Mouse (Mus musculus) lung, postnatal 4 days (tissue): Measurements from ENCODE around the gene Sltm.
"Not testable (repeated sequence)": the region's sequence is repeated elsewhere in the genome, so short reads cannot be mapped to it uniquely, and the experiment has no call there.

Experiments
- DNase-seq, 2 experiments: peaks; one replicate each; pipeline ENCODE4 v3.0.0; 2021

Sltm gene

DNA sequence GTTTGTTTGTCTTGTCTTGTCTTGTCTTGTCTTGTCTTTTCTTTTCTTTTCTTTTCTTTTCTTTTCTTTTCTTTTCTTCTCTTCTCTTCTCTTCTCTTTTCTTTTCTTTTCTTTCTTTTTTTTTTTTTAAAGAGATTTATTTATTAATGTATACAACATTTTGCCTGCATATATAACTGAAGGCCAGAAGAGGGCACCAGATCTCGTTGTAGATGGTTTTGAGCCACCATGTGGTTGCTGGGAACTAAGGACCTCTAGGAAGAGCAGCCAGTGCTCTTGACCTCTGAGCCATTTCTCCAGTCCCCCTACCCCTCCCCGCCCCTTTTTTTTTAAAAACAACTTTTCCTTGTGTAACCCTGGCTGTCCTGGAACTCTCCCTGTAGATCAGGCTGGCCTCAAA, 9.7 kb downstream of the Sltm start:
- DNase-seq = not testable (repeated sequence)

DNA sequence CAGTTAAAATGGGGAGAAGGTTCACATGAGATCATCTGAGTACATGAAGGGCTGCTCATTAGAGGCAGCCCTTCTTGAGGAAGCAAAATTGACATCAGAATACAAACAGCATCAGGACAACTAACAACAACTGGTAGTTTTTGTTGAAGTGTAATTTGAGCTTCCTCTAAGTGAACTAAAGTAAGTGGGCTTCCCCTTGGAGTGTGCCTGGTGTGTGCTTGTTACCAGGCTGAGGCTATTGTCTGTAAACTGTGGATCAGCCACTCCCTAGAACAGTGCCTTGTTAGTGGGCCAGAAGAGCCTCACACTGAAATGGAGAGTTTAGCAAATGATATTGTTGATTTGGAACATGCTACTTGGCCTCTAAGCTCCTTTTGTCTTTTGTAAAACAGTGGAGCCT, 12.9 kb downstream of the Sltm start:
- no peak for DNase-seq

DNA sequence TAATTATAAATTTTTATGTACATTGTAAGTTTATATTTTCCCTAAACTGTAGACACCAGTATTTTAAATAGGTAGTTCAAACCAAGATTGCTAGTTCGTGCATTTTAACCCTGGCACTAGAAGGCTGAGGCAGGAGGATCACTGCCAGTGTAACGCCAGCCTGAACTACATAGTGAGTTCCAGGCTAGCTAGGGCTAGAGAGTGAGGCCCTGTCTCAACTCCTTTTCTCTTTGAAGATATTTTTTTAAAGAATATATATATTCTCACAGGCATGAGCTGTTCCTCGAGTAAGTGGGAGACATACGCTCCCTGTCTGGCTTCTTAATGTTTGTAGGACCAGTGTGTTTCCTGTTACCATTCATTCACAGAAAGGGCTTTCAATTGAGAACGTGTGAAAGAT, 14.2 kb downstream of the Sltm start:
- no peak for DNase-seq

DNA sequence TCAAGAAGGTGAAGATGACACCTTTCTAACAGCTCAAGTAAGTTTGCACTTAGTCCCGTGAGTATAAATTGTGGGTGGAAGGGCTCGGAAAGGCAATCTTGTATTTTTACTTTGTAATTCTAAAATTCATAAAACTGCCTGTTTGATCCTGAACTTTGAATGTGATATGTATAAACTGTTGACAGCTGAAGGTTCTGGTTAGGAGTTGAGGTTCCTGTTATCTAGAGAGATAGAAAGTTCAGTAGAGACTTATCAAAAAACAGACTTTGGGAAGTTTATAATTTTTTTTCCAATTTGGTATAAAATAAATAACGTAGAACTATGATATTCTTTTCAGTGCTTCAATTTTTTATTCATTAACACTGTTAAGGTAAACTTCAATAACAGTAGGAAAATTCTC, 20.3 kb downstream of the Sltm start:
- no peak for DNase-seq

DNA sequence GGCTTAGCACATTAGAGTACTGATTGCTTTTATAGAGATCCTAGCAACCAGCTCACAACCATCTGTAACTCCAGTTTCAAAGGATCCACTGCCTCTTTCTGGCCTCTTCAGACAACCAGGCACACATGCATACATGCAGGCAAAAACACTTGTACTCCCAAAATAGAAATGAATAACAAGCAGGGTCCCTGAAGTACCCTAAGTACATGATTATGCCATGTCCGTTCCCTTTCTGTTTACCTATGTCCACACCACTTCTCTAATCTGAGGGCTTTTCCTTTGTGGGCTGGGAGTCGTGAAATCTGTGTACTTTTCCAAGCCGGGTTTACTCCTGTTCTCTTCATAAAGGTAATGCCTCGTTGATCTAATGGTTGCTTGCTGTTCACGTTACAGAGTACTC, 25.1 kb downstream of the Sltm start:
- DNase-seq = no peak

DNA sequence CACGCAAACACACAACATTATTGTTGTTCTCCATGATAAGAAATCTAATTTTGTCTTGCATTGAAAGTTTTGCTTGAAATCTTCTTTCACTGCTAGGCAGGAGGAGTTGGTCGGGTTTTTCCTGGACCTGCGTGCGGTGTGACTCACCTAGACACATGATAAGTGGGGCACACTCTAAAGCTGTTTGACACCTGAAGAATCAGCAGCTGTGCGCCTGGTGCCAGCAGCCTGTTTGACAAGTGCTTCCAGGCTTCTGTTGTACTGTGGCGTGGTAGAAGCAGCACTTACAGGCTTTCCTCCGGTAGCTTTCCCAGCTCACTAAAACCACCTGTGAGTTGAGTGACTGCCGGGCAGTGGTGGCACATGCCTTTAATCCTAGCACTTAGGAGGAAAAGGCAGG, 27.8 kb downstream of the Sltm start:
- peak; percentile 14 to 55 for DNase-seq

DNA sequence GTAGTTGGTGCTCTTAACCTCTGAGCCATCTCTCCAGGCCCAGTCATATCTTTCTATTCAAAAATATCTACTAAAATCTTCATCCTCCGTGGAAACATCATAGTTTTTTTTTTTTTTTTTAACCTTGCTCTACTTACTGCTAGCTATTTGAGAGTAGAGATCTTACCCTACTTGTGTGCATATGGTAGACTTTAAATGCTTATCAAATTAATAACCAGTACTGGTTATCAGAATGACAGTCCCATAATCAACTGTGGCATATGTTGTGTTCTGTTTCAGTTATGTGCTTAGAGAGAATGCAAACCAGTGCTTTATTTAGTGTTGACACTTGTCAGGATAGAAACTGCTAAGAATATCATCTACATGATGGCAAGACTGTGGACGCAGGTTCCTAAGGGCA, 35.6 kb downstream of the Sltm start:
- DNase-seq = no peak

DNA sequence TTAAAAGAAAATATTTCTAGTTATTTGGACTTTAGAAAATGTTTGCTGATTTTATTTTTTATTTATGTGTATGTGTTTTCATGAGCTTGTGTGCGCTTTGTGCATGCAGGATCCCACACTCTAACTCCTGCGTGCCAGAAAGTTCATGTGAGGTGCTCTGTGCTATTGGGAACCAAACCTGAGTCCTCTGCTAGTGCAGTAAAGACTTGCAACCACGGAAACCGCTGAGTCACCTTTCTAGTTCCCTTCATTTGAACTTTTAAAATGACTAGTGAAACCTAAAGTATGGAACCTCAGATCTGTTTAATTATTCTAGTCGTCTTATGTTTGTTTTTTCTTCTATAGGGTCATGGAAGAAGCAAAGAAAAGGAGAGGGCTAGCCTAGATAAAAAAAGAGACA, 38.4 kb downstream of the Sltm start:
- DNase-seq = no peak

DNA sequence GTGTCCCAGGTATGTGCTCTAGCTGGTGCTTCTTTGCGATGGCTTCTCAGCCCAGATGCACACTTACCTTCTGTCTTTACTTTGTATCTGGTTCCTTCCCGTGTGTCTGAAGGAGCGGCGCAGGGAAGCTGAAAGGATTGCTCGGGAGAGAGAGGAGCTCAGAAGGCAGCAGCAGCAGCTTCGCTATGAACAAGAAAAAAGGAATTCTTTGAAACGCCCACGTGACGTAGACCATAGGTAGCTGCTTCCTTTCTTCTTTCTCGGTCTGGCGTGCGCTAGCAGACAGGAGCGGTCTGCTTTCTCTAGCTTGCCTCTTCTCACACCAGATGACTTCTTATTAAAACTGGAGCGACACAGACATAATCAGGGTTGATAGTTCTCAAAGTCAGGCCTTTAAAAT, 42.1 kb downstream of the Sltm start:
- no peak for DNase-seq

DNA sequence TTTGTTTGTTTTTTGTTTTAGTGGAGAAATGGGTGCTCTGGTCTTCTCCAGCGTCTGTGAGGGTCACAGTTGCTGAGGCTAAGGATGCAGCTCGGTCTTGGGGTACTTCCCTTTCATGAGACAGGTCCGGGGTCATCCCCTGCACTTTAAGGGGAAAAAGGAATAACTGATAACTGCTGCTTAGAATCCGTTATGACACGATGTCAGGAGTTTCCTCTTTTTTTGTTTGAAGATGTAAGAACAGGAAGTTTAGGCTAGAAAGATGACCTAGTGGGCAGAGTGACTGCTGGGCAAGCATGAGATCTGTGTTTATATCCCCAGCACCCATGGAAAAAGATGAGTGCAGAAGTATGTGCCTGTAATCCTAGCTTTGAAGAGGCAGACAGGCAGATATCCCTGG, 42.6 kb downstream of the Sltm start:
- DNase-seq = no peak

DNA sequence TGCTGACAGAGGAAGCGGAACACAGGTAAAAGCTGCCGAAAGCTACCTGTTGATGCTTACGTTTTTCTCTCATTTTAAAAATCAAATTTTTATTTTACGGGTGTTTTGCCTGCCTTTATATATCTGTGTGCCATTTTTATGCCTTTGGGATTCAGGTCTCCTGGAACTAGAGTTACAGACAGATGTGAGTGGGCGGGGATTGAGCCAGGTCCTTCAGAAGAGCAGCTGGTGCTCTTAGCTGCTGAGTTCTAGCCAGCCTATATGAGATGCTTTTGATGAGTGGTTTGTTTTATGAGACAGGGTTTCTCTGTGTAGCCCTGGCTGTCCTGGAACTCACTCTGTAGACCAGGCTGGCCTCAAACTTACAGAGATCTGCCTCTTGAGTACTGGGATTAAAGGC, 44.6 kb downstream of the Sltm start:
- no peak for DNase-seq

DNA sequence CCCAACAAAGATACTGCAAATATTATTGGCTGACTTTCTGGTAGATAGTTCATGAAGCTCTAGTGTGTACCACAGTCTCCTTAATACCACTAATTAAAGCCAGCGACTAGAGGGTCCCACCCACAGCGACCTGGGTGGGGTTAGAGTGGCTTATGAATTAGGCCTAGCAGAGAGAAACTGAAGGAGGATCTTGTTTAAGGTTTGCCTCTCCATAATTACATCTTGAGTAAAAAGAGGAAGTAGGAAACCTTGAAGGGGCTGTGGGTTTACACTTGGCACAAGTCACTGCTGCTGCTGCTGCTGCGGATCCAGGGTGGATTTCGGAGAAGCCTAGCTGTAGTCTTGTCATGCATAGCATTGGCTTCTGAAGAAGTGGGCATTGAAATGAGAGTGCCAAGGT, 48.2 kb downstream of the Sltm start:
- no peak for DNase-seq

DNA sequence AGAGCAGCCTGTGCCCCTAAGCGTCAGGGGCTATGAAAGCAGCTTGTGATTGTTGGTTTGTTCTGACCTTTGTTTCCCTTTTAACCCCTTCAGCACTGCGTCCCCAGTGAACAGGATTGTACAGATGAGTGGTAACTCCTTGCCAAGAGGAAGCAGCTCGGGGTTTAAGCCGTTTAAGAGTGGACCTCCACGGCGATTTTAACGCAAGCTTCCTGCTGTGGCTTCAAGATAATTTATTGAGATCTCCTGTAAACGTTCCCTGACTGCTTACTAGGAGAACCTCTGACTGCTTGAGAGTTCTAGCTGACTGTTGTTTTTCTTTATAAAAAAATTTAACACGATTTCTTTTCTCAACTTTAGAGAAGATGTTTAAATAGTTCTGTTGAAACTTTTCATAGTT, 48.9 kb downstream of the Sltm start:
- DNase-seq = no peak

DNA sequence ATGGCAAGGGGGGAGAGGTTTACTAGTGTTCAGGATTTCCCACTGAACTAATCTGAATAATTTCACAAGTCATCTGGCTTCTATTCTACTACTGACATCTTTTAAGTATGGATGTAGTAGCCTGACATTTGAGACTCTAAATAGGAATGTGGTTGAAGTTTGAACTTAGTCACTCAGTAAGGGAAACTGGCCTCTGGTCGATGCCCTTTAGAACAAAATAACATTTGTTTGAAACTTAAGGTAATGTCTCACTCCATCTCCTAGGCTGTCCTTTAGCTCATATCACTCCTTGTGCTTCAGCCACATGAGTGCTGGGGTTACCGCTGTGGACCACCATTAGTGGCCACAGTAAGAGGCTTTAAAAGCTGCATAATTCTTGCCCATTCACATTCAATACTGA, 55.7 kb downstream of the Sltm start:
- no peak for DNase-seq

DNA sequence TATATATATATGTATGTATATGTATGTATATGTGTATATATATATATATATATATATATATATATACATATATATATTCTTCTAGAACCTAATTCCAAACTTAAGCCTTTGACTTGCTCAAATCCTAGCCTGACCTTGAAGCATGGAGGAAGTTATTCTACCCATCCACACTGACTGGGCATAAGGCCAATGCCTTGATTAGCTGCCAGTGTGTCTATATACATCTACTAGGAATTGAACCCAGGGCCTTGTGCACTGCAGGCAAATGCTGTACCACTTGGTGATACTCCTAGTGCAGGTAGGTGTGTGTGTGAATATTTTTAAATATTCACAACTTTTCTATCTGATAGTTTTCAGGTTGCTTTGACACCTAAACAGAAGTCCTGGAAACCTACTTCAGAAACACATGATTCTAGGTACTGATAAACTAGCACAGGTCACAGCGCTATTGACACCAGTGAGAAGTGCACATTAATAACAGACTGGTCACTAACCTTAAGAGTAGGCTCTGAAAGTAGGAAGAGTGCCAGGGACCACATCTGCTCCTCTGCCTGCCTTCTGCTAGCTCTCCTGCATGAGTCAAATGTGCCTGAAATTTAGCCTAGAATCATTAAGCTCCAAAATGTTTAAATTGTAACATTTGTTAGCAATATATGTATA, 59.8 kb downstream of the Sltm start:
- DNase-seq = no peak

DNA sequence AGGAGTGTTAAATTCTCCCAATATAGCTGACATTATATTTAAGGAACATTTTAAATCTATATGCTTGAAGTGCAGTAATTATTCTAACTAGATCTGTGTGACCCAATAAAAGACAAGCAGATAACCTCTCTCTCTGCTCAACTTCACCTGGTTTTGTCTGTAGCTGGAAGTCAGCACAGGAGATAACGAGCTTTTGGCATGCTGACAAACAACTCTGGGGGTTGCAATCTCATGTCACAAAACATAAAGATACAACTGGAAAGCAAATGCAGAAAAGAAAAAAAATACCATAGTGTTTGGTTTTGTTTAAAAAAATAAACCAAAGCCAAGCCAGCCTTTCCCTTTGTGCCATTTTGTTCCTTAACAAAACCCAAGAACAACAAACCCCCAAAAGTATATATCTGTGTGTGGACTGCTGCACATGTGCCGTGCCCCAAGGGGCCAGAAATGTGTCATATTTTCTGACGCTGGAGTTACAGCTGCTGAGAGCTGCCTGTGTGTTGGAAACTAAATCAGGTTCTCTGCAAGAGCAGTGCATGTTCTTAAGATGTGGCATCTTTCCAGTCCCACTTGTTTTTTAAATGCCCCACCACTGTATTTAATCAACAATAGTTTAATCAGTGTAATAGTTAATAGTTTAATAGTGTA, 68.6 kb downstream of the Sltm start:
- DNase-seq = no peak

DNA sequence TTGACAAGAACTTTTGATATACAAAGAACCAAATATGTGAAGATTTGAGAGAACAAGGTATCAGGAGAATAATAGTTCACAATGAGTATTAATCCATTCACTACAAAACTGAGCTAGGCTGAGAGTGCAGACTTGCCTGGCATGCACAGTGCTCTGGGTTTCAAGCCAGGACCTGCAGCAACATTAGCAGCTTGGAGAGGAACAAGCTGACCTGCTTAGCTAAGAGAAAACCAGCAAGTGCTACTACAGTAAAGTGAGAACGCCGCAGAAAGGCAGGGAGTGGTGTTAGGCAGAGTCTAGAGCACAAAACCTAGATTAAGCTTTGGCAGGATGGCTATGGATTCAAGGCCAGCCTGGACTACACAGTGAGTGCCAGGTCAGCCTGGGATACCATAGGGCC, 87.2 kb downstream of the Sltm start:
- no peak for DNase-seq

DNA sequence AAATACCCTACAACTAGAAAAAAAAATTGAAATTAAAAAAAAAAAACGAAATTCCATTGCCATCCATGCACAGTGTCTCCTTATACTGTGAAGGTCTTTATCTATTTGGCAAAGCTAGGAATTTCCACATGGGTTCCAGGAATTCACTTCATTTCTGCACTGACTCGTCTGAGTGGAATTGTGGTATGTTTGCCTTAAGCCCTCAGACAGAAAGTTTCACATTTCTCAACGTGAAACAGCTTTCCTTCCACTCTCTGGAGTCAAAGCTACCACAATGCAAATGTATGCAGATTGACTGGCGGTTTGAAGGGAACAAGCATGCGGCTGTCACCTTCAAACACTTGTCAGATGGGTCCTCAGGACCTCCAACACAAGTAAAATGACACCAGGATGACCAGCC, 89.1 kb downstream of the Sltm start:
- no peak for DNase-seq

DNA sequence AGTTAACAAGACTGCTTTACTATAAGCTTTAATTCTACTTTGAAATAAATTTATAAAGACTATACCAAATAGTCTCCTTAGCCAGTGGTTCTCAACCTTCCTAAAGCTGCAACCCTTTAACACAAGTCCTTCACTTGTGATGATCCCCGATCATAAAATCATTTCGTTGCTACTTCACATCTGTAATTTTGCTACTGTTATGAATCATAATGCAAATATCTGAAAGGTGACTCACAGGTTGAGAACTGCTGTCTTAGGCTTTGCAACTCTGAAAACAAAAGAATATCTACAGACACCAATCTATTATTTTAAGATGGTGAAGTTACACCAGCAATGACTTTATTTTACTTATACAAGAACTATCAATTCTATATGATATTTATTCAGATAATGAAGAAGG, 94.2 kb downstream of the Sltm start:
- no peak for DNase-seq
